Mouse (Mus musculus) heart, embryonic 12.5 days (tissue): ENCODE measurements around the gene Nrp2. TPM values are rescaled to one million over a fixed set of nuclear protein-coding genes. Genes with fewer than 3 reads are reported as not detected.

Experiments used
- ATAC-seq: fragments of 200-750 bp; cut with Nextera tagmentation; 2 replicates; pipeline ENCODE4 v1.8.0; 2017; ENCODE audit warnings: moderate TSS enrichment, moderate library complexity; ENCODE audit not compliant: insufficient number of reproducible peaks, low FRiP score
- H3K27ac ChIP-seq: fragments of 300-500 bp; sonication (generic); 2 replicates; pipeline ENCODE4 v1.5.1; 2016; ENCODE audit warnings: mild to moderate bottlenecking, moderate library complexity; ENCODE audit not compliant: poor library complexity, severe bottlenecking
- H3K27me3 ChIP-seq: fragments of 300-500 bp; sonication (generic); replicated peaks from 2 replicates; pipeline ENCODE4 v1.6.1; 2016; ENCODE audit warnings: mild to moderate bottlenecking, moderate library complexity
- H3K36me3 ChIP-seq: fragments of 300-500 bp; sonication (generic); 2 replicates; pipeline ENCODE4 v1.6.1; 2016; ENCODE audit warnings: mild to moderate bottlenecking, moderate library complexity
- H3K4me1 ChIP-seq: fragments of 300-500 bp; sonication (generic); replicated peaks from 2 replicates; pipeline ENCODE4 v1.6.1; 2016; ENCODE audit warnings: mild to moderate bottlenecking
- H3K4me2 ChIP-seq: fragments of 300-500 bp; sonication (generic); 2 replicates; pipeline ENCODE4 v1.6.1; 2016; ENCODE audit warnings: mild to moderate bottlenecking, moderate library complexity
- H3K4me3 ChIP-seq: fragments of 300-500 bp; sonication (generic); 2 replicates; pipeline ENCODE4 v1.5.1; 2016; ENCODE audit warnings: mild to moderate bottlenecking
- H3K9ac ChIP-seq: fragments of 300-500 bp; sonication (generic); 2 replicates; pipeline ENCODE4 v1.6.1; 2016; ENCODE audit warnings: mild to moderate bottlenecking, moderate library complexity
- H3K9me3 ChIP-seq: fragments of 300-500 bp; sonication (generic); replicated peaks from 2 replicates; pipeline ENCODE4 v1.6.1; 2016; ENCODE audit warnings: mild to moderate bottlenecking, moderate library complexity
- WGBS: fragments of 180-500 bp; shearing (Covaris S2); methylation state at CpG from one replicate; pipeline ENCODE4 v1.1.7; 2016; 5-methylcytosine and 5-hydroxymethylcytosine counted together
- polyA plus RNA-seq: library from polyadenylated mRNA; unstranded; fragments of >200 nt; fragmentation: Nextera tagmentation; extraction: Ambion mirVana; gene quantifications from 2 replicates; pipeline ENCODE4 v1.2.1, GENCODE M21; 2016

The Nrp2 gene
- polyA plus RNA-seq, 1 experiment from 2014 or later = 6.2 TPM

DNA sequence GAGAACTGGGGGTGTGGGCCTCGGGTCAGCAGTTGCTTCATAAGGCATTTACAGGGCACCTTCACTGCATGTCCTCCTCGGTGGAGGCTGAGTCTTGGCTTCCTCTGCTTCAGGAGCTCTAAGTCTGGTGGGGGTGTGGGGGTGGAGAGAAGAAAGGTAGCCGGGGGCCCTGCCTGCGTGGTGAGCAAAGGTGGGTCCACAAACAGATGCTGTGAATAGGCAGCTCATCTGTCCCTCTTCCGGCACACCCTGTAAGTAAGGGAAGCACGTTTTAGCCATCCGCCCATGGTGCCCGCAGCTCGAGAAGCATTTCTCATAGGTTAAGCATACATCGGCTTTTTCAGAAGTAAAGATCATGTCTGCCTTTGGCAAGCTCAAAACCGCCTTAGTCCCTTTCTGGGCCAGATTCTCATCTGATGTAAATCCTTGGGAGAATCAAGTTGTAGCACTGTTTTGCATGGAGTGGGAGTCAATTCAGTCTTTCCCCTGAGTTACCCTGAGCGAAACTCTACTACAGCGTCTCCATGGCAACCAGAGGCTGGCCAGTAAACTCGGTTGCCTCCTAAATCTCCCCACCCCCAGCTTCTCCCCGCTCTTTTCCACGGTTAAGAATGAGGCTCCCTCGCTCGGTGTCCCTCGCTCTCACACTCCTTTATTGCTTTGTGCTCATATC lies 91.3 kb downstream of the Nrp2 start:
- H3K27ac ChIP-seq = no peak overlapping the region
- no peaks in the 10 kb centered on the region for H3K9me3 ChIP-seq
- ATAC-seq = no peak
- WGBS = 31% methylated on average over 19 of the region's 19 CpGs
- H3K36me3 ChIP-seq = no peaks in the 10 kb centered on the region
- H3K27me3 ChIP-seq = no peaks in the 10 kb centered on the region
- peaks cover 18% of the 10 kb centered on the region for H3K4me1 ChIP-seq
- no peak overlapping the region for H3K4me3 ChIP-seq
- peak overlapping the region; percentile 33; the same call in 1 of the 2 replicates for H3K4me2 ChIP-seq
- H3K9ac ChIP-seq = no peak overlapping the region

DNA sequence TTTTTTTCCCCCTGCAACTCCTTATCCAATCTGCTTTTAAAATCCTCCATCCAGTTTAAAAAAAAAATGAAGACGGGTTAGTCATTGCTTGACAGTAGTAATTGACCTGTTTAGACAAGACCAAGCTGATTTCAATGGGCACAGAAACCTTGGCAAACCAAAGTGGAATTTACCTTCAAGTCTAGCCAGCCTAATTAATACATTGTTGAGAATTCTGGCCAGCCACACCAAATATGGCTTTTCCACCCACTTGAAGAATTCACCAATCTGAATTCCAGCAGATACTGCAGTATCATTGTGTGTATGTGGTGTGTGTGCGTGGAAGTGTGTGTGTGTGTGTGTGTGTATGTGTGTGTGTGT lies 91.8 kb downstream of the Nrp2 start:
- Histone ChIP-seq H3K9ac (no peak overlapping the region), H3K27me3 (no peaks in the 10 kb centered on the region), H3K4me3 (no peak overlapping the region), H3K36me3 (no peaks in the 10 kb centered on the region), H3K4me2 (peak overlapping the region; percentile 33; the same call in 1 of the 2 replicates), H3K9me3 (no peaks in the 10 kb centered on the region), H3K27ac (no peak overlapping the region), H3K4me1 (peaks cover 18% of the 10 kb centered on the region)
- 52% methylated on average over 2 of the region's 2 CpGs for WGBS
- ATAC-seq = no peak

DNA sequence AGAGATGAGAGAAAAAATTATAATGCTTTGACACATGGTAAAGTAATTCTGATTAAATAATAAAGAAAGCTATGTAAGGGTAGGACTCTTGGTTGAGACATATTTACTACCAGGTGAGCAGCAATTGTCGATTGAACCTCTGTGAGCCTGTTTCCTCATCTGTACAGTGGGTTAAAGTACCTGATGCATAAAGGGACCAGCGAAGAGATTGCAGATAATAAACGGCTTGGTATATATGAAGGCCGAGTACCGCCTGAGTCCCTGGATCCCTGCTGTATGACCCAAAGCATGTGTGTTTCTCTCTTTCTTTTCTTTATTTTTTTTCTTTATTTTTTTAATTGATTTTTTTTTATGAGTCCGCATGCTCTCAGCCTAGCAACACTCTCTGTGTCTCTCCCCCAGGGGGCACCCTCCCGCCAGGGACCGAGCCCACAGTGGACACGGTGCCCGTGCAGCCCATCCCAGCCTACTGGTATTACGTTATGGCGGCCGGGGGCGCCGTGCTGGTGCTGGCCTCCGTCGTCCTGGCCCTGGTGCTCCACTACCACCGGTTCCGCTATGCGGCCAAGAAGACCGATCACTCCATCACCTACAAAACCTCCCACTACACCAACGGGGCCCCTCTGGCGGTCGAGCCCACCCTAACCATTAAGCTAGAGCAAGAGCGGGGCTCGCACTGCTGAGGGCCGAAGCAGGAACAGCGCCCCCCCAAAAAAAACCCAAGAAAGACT lies 92.4 kb downstream of the Nrp2 start:
- Histone ChIP-seq H3K9me3 (no peaks in the 10 kb centered on the region), H3K9ac (peak overlapping the region; percentile 55; the same call in 1 of the 2 replicates), H3K27me3 (no peaks in the 10 kb centered on the region), H3K4me2 (peak overlapping the region; percentile 66), H3K4me1 (peaks cover 18% of the 10 kb centered on the region), H3K36me3 (no peaks in the 10 kb centered on the region), H3K4me3 (peak overlapping the region; percentile 50), H3K27ac (no peak overlapping the region)
- peak; percentile 75 for ATAC-seq
- WGBS = 23% methylated on average over 28 of the region's 28 CpGs

DNA sequence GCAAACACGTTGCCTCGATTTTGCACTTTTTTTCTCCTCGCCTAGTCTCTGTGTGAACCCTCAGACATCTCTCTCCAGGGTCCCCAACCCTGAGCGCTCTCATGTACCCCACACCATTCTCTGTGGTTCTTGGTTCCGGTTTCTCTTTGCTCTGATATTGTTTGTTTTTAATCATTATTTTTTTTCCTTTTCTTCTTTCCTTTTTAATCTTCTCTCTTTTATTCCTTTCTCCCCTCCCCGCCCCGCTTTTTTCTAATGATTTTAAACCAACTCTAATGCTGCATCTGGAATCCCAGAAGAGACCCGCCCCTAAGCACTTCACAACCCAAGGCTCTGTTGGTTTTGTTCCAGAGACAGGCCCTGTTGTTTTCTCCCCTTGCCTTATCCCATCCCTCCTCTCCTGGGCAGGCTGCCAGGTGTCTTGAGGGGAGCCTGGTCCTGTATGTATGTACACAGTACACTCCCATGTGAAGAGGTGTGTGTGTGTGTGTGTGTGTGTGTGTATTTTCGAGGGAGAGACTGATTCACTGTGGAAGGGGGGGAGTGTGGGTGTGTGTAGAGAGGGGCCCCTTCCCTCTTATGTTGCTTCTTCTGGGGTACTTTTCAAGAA lies 93.1 kb downstream of the Nrp2 start:
- Histone ChIP-seq H3K9ac (peak overlapping the region; percentile 55; the same call in 1 of the 2 replicates), H3K9me3 (no peaks in the 10 kb centered on the region), H3K36me3 (no peaks in the 10 kb centered on the region), H3K4me3 (peak overlapping the region; percentile 50), H3K4me1 (peaks cover 18% of the 10 kb centered on the region), H3K27ac (no peak overlapping the region), H3K4me2 (peak overlapping the region; percentile 66), H3K27me3 (no peaks in the 10 kb centered on the region)
- WGBS = 44% methylated on average over 9 of the region's 9 CpGs
- peak; percentile 67 for ATAC-seq

DNA sequence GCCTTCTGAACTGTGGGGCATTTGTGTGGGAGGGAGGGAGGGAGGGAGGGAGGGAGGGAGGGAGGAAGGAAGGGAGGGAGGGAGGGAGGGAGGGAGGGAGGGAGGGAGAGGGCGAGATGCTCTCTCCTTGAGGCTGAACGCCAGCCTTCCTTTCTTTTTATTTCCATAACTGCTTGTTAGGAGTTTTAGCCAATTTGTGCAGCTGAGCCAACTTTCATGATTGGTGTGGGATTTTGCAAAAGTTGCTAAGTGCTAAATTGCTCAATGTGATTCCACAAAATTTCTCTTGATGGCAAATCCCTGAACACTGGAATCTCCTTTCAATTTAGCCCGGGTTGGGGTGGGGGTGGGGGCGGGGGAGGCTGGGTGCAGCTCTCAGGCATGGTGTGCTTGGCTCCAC lies 96.3 kb downstream of the Nrp2 start:
- Histone ChIP-seq H3K4me2 (no peak overlapping the region), H3K4me1 (peaks cover 13% of the 10 kb centered on the region), H3K27ac (peak overlapping the region; percentile 6; the same call in 1 of the 2 replicates), H3K4me3 (no peak overlapping the region), H3K9ac (no peak overlapping the region), H3K36me3 (no peaks in the 10 kb centered on the region), H3K9me3 (no peaks in the 10 kb centered on the region), H3K27me3 (no peaks in the 10 kb centered on the region)
- no peak for ATAC-seq
- 50% methylated on average over 4 of the region's 4 CpGs for WGBS

DNA sequence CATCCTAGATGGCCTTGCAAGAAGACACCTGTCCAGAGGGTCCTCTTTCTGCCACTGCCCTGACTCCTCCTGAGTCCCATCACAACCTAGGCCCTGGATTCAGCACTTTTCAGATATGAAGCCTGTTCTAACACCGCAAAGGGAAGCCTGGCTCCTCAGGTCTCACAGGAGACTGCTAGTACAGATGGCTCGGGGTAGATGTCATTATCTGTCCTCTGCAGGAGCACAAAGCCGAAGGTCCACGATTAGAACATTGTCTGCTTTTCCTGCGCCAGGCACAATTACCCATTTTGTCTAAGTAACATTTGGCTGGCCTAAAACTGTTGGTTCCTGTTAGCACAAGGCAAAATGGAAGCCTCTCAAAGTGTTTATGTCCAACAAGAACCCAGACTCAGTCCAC lies 97.3 kb downstream of the Nrp2 start:
- H3K9ac ChIP-seq = no peak overlapping the region
- peak; percentile 57; the same call in 1 of the 2 replicates for ATAC-seq
- no peaks in the 10 kb centered on the region for H3K27me3 ChIP-seq
- H3K4me1 ChIP-seq = peaks cover 10% of the 10 kb centered on the region; the same call in 1 of the 2 replicates
- no peaks in the 10 kb centered on the region for H3K9me3 ChIP-seq
- no peaks in the 10 kb centered on the region for H3K36me3 ChIP-seq
- WGBS = 62% methylated on average over 5 of the region's 5 CpGs
- H3K4me2 ChIP-seq = no peak overlapping the region
- no peak overlapping the region for H3K27ac ChIP-seq
- H3K4me3 ChIP-seq = no peak overlapping the region

DNA sequence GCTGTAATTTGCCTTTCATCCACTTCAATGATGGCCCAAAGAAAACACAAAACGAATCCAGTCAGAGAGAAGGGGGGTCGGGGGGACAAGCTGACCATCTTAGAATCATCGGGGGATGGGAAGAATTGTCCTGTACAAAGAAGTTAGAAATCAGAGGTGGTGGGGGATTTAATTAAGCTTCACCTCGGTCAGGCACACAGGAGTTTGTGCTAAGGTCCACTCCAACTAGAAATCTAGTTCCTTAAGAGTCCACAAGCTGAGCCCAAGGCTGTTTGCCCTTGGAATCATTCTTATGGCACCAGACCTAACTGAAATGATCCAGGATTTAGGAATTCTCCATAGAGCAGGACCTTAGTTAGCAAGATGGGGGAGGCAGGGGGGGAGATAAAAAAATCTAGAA lies 98.3 kb downstream of the Nrp2 start:
- Histone ChIP-seq H3K4me1 (peaks cover under 1% of the 10 kb centered on the region; the same call in 1 of the 2 replicates), H3K9me3 (no peaks in the 10 kb centered on the region), H3K4me2 (no peak overlapping the region), H3K9ac (no peak overlapping the region), H3K4me3 (no peak overlapping the region), H3K36me3 (no peaks in the 10 kb centered on the region), H3K27me3 (no peaks in the 10 kb centered on the region), H3K27ac (no peak overlapping the region)
- 75% methylated on average over 4 of the region's 4 CpGs for WGBS
- ATAC-seq = no peak

DNA sequence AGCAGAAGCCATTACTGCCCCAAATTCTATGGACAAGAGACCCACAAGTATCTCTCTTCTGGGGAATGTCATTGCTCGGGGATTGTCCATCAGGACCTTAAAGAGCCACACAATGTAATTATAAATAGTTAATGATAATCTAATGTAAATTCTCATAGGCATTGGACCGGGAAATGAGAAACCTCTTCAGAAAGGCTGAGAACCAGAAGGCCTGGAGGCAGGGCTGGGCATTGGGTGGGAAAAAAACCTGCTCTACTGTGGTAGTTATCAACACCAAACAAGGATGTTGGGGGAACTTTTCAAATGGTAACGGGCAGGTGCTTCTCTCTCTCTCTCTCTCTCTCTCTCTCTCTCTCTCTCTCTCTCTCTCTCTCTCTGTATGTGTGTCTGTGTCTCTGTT lies 98.8 kb downstream of the Nrp2 start:
- H3K9ac ChIP-seq = no peak overlapping the region
- no peaks in the 10 kb centered on the region for H3K4me1 ChIP-seq
- no peak overlapping the region for H3K27ac ChIP-seq
- ATAC-seq = no peak
- H3K4me3 ChIP-seq = no peak overlapping the region
- no peaks in the 10 kb centered on the region for H3K36me3 ChIP-seq
- WGBS = 64% methylated on average over 3 of the region's 3 CpGs
- H3K4me2 ChIP-seq = no peak overlapping the region
- H3K9me3 ChIP-seq = no peaks in the 10 kb centered on the region
- H3K27me3 ChIP-seq = no peaks in the 10 kb centered on the region

DNA sequence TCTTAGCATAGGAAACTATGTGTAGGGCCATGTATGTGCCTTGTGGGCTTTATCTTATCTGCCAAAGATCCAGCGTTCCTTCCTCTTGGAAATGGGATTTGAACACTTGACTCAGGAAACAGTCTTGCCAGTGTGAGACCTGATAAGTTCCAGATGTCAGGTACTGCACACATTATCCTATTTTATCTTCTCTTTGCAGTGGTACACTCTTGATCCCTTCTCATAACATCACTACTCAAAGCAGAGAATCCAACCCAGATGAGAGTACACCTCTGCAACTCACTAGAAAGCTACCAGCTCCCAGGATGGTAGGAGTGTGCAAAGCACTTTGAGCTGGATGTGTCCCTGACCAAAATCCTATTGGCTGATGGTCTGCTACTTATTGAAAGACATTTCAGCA lies 100.5 kb downstream of the Nrp2 start:
- no peak overlapping the region for H3K4me3 ChIP-seq
- H3K9me3 ChIP-seq = no peaks in the 10 kb centered on the region
- 22% methylated on average over 1 of the region's 1 CpGs for WGBS
- H3K4me2 ChIP-seq = no peak overlapping the region
- no peak overlapping the region for H3K9ac ChIP-seq
- H3K27me3 ChIP-seq = no peaks in the 10 kb centered on the region
- H3K4me1 ChIP-seq = no peaks in the 10 kb centered on the region
- ATAC-seq = no peak
- H3K27ac ChIP-seq = no peak overlapping the region
- no peaks in the 10 kb centered on the region for H3K36me3 ChIP-seq

DNA sequence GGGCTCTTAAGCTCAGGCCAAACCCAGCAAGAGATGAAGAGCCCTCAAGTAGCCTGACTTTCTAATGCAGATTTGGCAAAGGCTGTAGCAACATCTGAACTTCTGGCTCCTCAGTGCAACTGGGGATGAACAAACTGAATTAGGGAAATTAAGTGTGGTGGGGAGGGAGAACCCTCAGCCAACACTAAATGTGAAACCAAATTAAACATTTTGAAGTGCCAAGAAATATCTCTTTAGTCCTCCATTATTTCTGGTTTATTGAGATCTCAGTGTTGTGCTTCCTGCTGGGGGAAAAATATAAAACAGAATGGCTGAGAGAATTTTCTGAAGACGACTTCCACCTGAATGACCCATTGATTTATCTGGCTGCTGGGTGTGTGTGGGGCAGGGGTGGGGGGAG lies 102.9 kb downstream of the Nrp2 start:
- 28% methylated on average over 1 of the region's 1 CpGs for WGBS
- ATAC-seq = no peak

DNA sequence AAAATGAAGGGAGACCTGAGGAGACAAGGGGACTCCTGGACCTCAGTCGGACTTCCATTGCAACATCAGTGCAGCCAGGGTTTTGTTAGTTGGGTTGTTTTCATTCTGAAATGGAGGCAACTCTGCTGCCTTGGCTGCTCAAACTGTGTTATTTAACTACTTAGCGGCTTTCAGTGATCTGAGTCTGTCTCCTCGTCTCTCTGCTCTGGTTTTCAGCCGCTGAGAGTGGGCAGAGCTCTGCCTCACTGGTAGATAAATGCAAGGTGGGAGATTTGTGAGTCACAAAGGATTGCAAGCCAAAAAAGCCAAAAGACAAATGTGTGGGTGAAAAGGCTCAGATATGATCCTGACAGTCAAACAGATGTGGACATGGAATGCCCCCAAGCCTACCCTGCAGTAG lies 105.3 kb downstream of the Nrp2 start:
- Histone ChIP-seq H3K27ac (no peak overlapping the region), H3K9ac (no peak overlapping the region)

More for the DNA sequence above, 102.9 kb downstream of the Nrp2 start:
- Histone ChIP-seq H3K36me3 (no peaks in the 10 kb centered on the region), H3K27ac (no peak overlapping the region), H3K4me3 (no peak overlapping the region), H3K4me2 (no peak overlapping the region), H3K9ac (no peak overlapping the region), H3K9me3 (no peaks in the 10 kb centered on the region), H3K27me3 (no peaks in the 10 kb centered on the region), H3K4me1 (no peaks in the 10 kb centered on the region)

More for the DNA sequence above, 105.3 kb downstream of the Nrp2 start:
- no peaks in the 10 kb centered on the region for H3K9me3 ChIP-seq
- no peak for ATAC-seq
- WGBS = 67% methylated on average over 4 of the region's 4 CpGs
- H3K4me3 ChIP-seq = no peak overlapping the region
- no peaks in the 10 kb centered on the region for H3K27me3 ChIP-seq
- H3K36me3 ChIP-seq = no peaks in the 10 kb centered on the region
- H3K4me1 ChIP-seq = peaks cover 9% of the 10 kb centered on the region
- H3K4me2 ChIP-seq = no peak overlapping the region
